Mouse (Mus musculus): Measurements from ENCODE around the gene Fignl1. TPM values are rescaled to one million over a fixed set of nuclear protein-coding genes. Genes with fewer than 3 reads are reported as not detected.

The Fignl1 gene
- total RNA-seq, 2 experiments from 2014 or later: 0.22 TPM; not detected in 1

- Histone ChIP-seq H3K27ac (peak overlapping the region; percentile 68), H3K4me3 (peak overlapping the region; percentile 62)
- TF ChIP-seq CTCF (IDR thresholded peaks at IDR 0.05): peak; percentile 69
- intact Hi-C loops (cut with DNase I): loop anchor here (2.0 kb wide), 1 partner anchor 326 kb away; the partner anchor contains the start of genes Spata48 and Zpbp
- DNase-seq: peak; percentile 80
These were observed 20.2 kb downstream of the Fignl1 start for GRCm38 (mm10) chr11:11788521-11788974.

GRCm38 (mm10) chr11:11785457-11785856, 23.3 kb downstream of the Fignl1 start:
- H3K4me3 ChIP-seq: no peak overlapping the region
- intact Hi-C loops (cut with DNase I): no loop called here
- H3K27ac ChIP-seq: no peak overlapping the region
- no peak for TF ChIP-seq CTCF (IDR thresholded peaks at IDR 0.05)
- DNase-seq: no peak

GRCm38 (mm10) chr11:11781728-11782127, 27.0 kb downstream of the Fignl1 start:
- no peak for DNase-seq
- no peak for TF ChIP-seq CTCF (IDR thresholded peaks at IDR 0.05)
- intact Hi-C loops (cut with DNase I): no loop called here
- no peak overlapping the region for H3K27ac ChIP-seq
- no peak overlapping the region for H3K4me3 ChIP-seq

- Histone ChIP-seq H3K4me3 (no peak overlapping the region), H3K27ac (no peak overlapping the region)
- intact Hi-C loops (cut with DNase I): no loop called here
- no peak for TF ChIP-seq CTCF (IDR thresholded peaks at IDR 0.05)
- no peak for DNase-seq
These were observed 30.4 kb downstream of the Fignl1 start for GRCm38 (mm10) chr11:11778345-11778744.

- intact Hi-C loops (cut with DNase I): no loop called here
- no peak for TF ChIP-seq CTCF (IDR thresholded peaks at IDR 0.05)
- no peak for DNase-seq
- no peak overlapping the region for H3K4me3 ChIP-seq
- H3K27ac ChIP-seq: no peak overlapping the region
These were observed 31.0 kb downstream of the Fignl1 start for GRCm38 (mm10) chr11:11777796-11778195.

GRCm38 (mm10) chr11:11777246-11777645, 31.5 kb downstream of the Fignl1 start:
- H3K4me3 ChIP-seq: no peak overlapping the region
- DNase-seq: no peak
- TF ChIP-seq CTCF (IDR thresholded peaks at IDR 0.05): no peak
- intact Hi-C loops (cut with DNase I): no loop called here
- no peak overlapping the region for H3K27ac ChIP-seq

GRCm38 (mm10) chr11:11776822-11777174, 32.0 kb downstream of the Fignl1 start:
- Histone ChIP-seq H3K4me3 (no peak overlapping the region), H3K27ac (no peak overlapping the region)
- no peak for DNase-seq
- TF ChIP-seq CTCF (IDR thresholded peaks at IDR 0.05): no peak
- intact Hi-C loops (cut with DNase I): no loop called here

GRCm38 (mm10) chr11:11776071-11776821, 32.5 kb downstream of the Fignl1 start:
- DNase-seq: no peak
- no peak overlapping the region for H3K4me3 ChIP-seq
- H3K27ac ChIP-seq: no peak overlapping the region
- no peak for TF ChIP-seq CTCF (IDR thresholded peaks at IDR 0.05)
- intact Hi-C loops (cut with DNase I): no loop called here

- intact Hi-C loops (cut with DNase I): no loop called here
- no peak for DNase-seq
- H3K27ac ChIP-seq: no peak overlapping the region
These were observed 33.9 kb downstream of the Fignl1 start for GRCm38 (mm10) chr11:11774893-11775292.

GRCm38 (mm10) chr11:11774384-11774783, 34.4 kb downstream of the Fignl1 start:
- Histone ChIP-seq H3K4me3 (no peak overlapping the region), H3K27ac (no peak overlapping the region)
- intact Hi-C loops (cut with DNase I): no loop called here
- DNase-seq: no peak
- TF ChIP-seq CTCF (IDR thresholded peaks at IDR 0.05): no peak

More at GRCm38 (mm10) chr11:11774893-11775292, 33.9 kb downstream of the Fignl1 start:
- H3K4me3 ChIP-seq: no peak overlapping the region
- TF ChIP-seq CTCF (IDR thresholded peaks at IDR 0.05): no peak

- no peak for DNase-seq
- Histone ChIP-seq H3K27ac (no peak overlapping the region), H3K4me3 (no peak overlapping the region)
- TF ChIP-seq CTCF (IDR thresholded peaks at IDR 0.05): no peak
- intact Hi-C loops (cut with DNase I): no loop called here
These were observed 36.6 kb downstream of the Fignl1 start for GRCm38 (mm10) chr11:11772196-11772595.

GRCm38 (mm10) chr11:11770691-11771090, 38.1 kb downstream of the Fignl1 start:
- Histone ChIP-seq H3K27ac (no peak overlapping the region), H3K4me3 (no peak overlapping the region)
- intact Hi-C loops (cut with DNase I): no loop called here
- DNase-seq: no peak
- TF ChIP-seq CTCF (IDR thresholded peaks at IDR 0.05): no peak

GRCm38 (mm10) chr11:11769281-11769680, 39.5 kb downstream of the Fignl1 start:
- intact Hi-C loops (cut with DNase I): no loop called here
- Histone ChIP-seq H3K4me3 (no peak overlapping the region), H3K27ac (no peak overlapping the region)
- TF ChIP-seq CTCF (IDR thresholded peaks at IDR 0.05): no peak
- DNase-seq: no peak

GRCm38 (mm10) chr11:11768057-11768456, 40.7 kb downstream of the Fignl1 start:
- TF ChIP-seq CTCF (IDR thresholded peaks at IDR 0.05): no peak
- no peak overlapping the region for H3K4me3 ChIP-seq
- intact Hi-C loops (cut with DNase I): no loop called here
- H3K27ac ChIP-seq: no peak overlapping the region
- DNase-seq: no peak

Measured in gastrocnemius, adult 2 months (tissue).